8 mouse cellular contexts compared by ENCODE assay signal in the genomic region with DNA sequence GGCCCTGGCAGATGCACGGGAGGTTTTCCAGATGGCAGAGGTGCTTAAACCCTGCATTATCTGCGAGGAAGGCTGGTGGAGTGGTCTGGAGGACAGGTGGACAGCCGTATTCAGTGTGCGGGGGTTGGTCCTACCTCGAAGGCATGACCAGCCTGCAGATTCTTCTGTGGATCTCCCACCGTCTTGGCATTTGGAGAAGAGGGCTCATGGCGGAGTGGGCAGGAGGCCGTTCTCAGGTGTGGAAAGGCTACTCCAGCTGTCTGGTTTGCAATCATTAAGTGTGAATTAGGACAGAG. TPM values are rescaled to one million over a fixed set of nuclear protein-coding genes. Genes with fewer than 3 reads are reported as not detected.
DNase-seq lines count a peak whose midpoint lies in the region; ATAC-seq and TF ChIP-seq lines count a peak whose summit lies in the region.

No protein-coding gene starts in this region.

- no peaks in the 10 kb centered on the region for H3K9me3 ChIP-seq in heart, embryonic 10.5 days
- no peaks in the 10 kb centered on the region for H3K9me3 ChIP-seq in neural tube, embryonic 11.5 days (ENCODE audit: control insufficient read depth, low read length)
- no peaks in the 10 kb centered on the region for H3K9me3 ChIP-seq in limb, embryonic 14.5 days (ENCODE audit: control insufficient read depth, low read length)

- no peaks in the 10 kb centered on the region for H3K36me3 ChIP-seq in heart, embryonic 10.5 days
- H3K36me3 ChIP-seq in neural tube, embryonic 11.5 days (ENCODE audit: control insufficient read depth, insufficient read depth, low read length), result no peaks in the 10 kb centered on the region
- H3K36me3 ChIP-seq in limb, embryonic 14.5 days (ENCODE audit: control insufficient read depth, insufficient read depth, low read length), result no peaks in the 10 kb centered on the region

- H3K27ac ChIP-seq in heart, embryonic 10.5 days, result no peak overlapping the region
- H3K27ac ChIP-seq in neural tube, embryonic 11.5 days (ENCODE audit: low read depth, low read length), result no peak overlapping the region
- no peak overlapping the region for H3K27ac ChIP-seq in limb, embryonic 14.5 days (replicated peaks; ENCODE audit: low read depth, low read length)

- peaks cover 34% of the 10 kb centered on the region for H3K27me3 ChIP-seq in heart, embryonic 10.5 days (ENCODE audit: insufficient read depth, poor library complexity, severe bottlenecking)
- H3K27me3 ChIP-seq in neural tube, embryonic 11.5 days (ENCODE audit: control insufficient read depth, insufficient read depth, low read length), result no peaks in the 10 kb centered on the region
- no peaks in the 10 kb centered on the region for H3K27me3 ChIP-seq in limb, embryonic 14.5 days (ENCODE audit: control insufficient read depth, insufficient read depth, low read length)

- H3K4me1 ChIP-seq in heart, embryonic 10.5 days, result peaks cover 8% of the 10 kb centered on the region
- H3K4me1 ChIP-seq in neural tube, embryonic 11.5 days (ENCODE audit: control insufficient read depth, insufficient read depth, low read length), result 0 out of 2 replicates have a peak, but pooled peaks cover 4% of the 10 kb centered on the region
- no peaks in the 10 kb centered on the region for H3K4me1 ChIP-seq in limb, embryonic 14.5 days (ENCODE audit: control insufficient read depth, insufficient read depth, low read length)

- TF ChIP-seq POLR2A in limb, embryonic 14.5 days (IDR thresholded peaks at IDR 0.05; ENCODE audit: borderline replicate concordance, extremely low read depth, insufficient read depth, insufficient read length), result no peak

- ATAC-seq in neural tube, embryonic 11.5 days (ENCODE audit: insufficient read depth, low FRiP score, low TSS enrichment), result no peak; the same call in 1 of the 2 replicates
- ATAC-seq in limb, embryonic 14.5 days (ENCODE audit: low FRiP score, low read depth), result no peak

- DNase-seq in heart, embryonic 10.5 days (ENCODE audit: low spot score), result no peak
- DNase-seq in heart, postnatal 4 days, result no peak
- DNase-seq in neural tube, embryonic 11.5 days (ENCODE audit: low spot score), result no peak
- no peak for DNase-seq in neural tube, embryonic 10.5 days (ENCODE audit: extremely low spot score, low spot score)
- DNase-seq in limb, embryonic 14.5 days (ENCODE audit: low spot score), result no peak
- DNase-seq in cerebellum, postnatal 4 days (ENCODE audit: low spot score in 2 of 2), result no peak
- DNase-seq in thymus, postnatal 25 days, result no peak
- no peak for DNase-seq in layer of hippocampus, adult 8-10 months (ENCODE audit: low spot score in 2 of 2)

- H3K4me3 ChIP-seq in heart, embryonic 10.5 days, result peak overlapping the region; percentile 33; the same call in 1 of the 2 replicates
- no peak overlapping the region for H3K4me3 ChIP-seq in neural tube, embryonic 11.5 days (ENCODE audit: low read depth, low read length)
- 0 out of 2 replicates have a peak overlapping the region, but pooled peaks have one; percentile 17 for H3K4me3 ChIP-seq in limb, embryonic 14.5 days (replicated peaks; ENCODE audit: low read length)

- 45% methylated on average over 8 of the region's 8 CpGs for WGBS in heart, embryonic 10.5 days
- WGBS in neural tube, embryonic 11.5 days, result 45% methylated on average over 8 of the region's 8 CpGs
- WGBS in limb, embryonic 14.5 days, result 36% methylated on average over 8 of the region's 8 CpGs

- no peak overlapping the region for H3K9ac ChIP-seq in neural tube, embryonic 11.5 days (ENCODE audit: low read length)
- no peak overlapping the region for H3K9ac ChIP-seq in limb, embryonic 14.5 days (ENCODE audit: low read depth, low read length, severe bottlenecking)

- peak overlapping the region; percentile 36 for H3K4me2 ChIP-seq in neural tube, embryonic 11.5 days (ENCODE audit: low read depth)
- peak overlapping the region; percentile 47 for H3K4me2 ChIP-seq in limb, embryonic 14.5 days (replicated peaks; ENCODE audit: low read depth, low read length, severe bottlenecking)

RNA-seq across cellular contexts. Expression of gene Adgrd1, which starts 32.8 kb away (rescaled TPM):
- 0.11 and 0.26 TPM in 2 replicates for polyA plus RNA-seq in heart, embryonic 10.5 days (2016; fragmentation: Nextera tagmentation; extraction: Ambion mirVana)
- 1 to 10 TPM; 6.2 to 6.5 TPM for total RNA-seq in heart, postnatal 4 days (2021)
- 0.16 TPM in 2 replicates for polyA plus RNA-seq in neural tube, embryonic 11.5 days (2014; fragmentation: Nextera tagmentation; extraction: Ambion mirVana)
- 2.0 and 2.2 TPM in 2 replicates for polyA plus RNA-seq in limb, embryonic 14.5 days (2012; rRNA removed)
- polyA plus RNA-seq in limb, embryonic 14.5 days (2014; fragmentation: Nextera tagmentation; extraction: Ambion mirVana), result 1.0 and 1.9 TPM in 2 replicates
- total RNA-seq in layer of hippocampus, adult 8-10 months (2022), result under 1 TPM; 0.53 to 0.74 (median 0.62) TPM

RNA-seq across cellular contexts. Expression of gene Ran, which starts 43.9 kb away (rescaled TPM):
- 581 and 755 TPM in 2 replicates for polyA plus RNA-seq in heart, embryonic 10.5 days (2016; fragmentation: Nextera tagmentation; extraction: Ambion mirVana)
- total RNA-seq in heart, postnatal 4 days (2021), result 100 to 1,000 TPM; 192 to 200 TPM
- 781 and 804 TPM in 2 replicates for polyA plus RNA-seq in neural tube, embryonic 11.5 days (2014; fragmentation: Nextera tagmentation; extraction: Ambion mirVana)
- polyA plus RNA-seq in limb, embryonic 14.5 days (2012; rRNA removed), result 223 and 266 TPM in 2 replicates
- 456 and 476 TPM in 2 replicates for polyA plus RNA-seq in limb, embryonic 14.5 days (2014; fragmentation: Nextera tagmentation; extraction: Ambion mirVana)
- 100 to 1,000 TPM; 159 to 183 (median 167) TPM for total RNA-seq in layer of hippocampus, adult 8-10 months (2022)

RNA-seq across cellular contexts. Expression of gene Stx2, which starts 55.4 kb away (rescaled TPM):
- polyA plus RNA-seq in heart, embryonic 10.5 days (2016; fragmentation: Nextera tagmentation; extraction: Ambion mirVana), result 19.8 and 23.9 TPM in 2 replicates
- total RNA-seq in heart, postnatal 4 days (2021), result 10 to 100 TPM; 20.4 to 21.6 TPM
- polyA plus RNA-seq in neural tube, embryonic 11.5 days (2014; fragmentation: Nextera tagmentation; extraction: Ambion mirVana), result 32.7 and 34.0 TPM in 2 replicates
- polyA plus RNA-seq in limb, embryonic 14.5 days (2012; rRNA removed), result 46.2 and 46.8 TPM in 2 replicates
- 28.6 and 33.3 TPM in 2 replicates for polyA plus RNA-seq in limb, embryonic 14.5 days (2014; fragmentation: Nextera tagmentation; extraction: Ambion mirVana)
- 10 to 100 TPM; 28.6 to 39.2 (median 33.4) TPM for total RNA-seq in layer of hippocampus, adult 8-10 months (2022)
